Mouse (Mus musculus) hematopoietic stem cell, adult 5-6 weeks (primary cell): ENCODE data around the gene Rasgrf2. TPM values are rescaled to one million over a fixed set of nuclear protein-coding genes. Genes with fewer than 3 reads are reported as not detected.
"Not testable (repeated sequence)": the region's sequence is repeated elsewhere in the genome, so short reads cannot be mapped to it uniquely, and the experiment has no call there.

Source experiments
- ATAC-seq, 2 experiments: fragments of 125-278 bp in 1 of 2; replicated peaks in 1 of 2; 2 replicates each; pipeline ENCODE4 v1.8.0; 2016 to 2017; ENCODE audit warnings: inconsistent platforms in 2 of 2, mild to moderate bottlenecking in 2 of 2, moderate number of reproducible peaks in 2 of 2, low read depth in 1 of 2, moderate TSS enrichment in 1 of 2; ENCODE audit not compliant: low FRiP score in 2 of 2, poor library complexity in 2 of 2, severe bottlenecking in 2 of 2, insufficient read depth in 1 of 2, low TSS enrichment in 1 of 2
- total RNA-seq: library from RNA; stranded (forward); fragments of 172-1452, 232-1000 nt; gene quantifications from 2 replicates; pipeline ENCODE4 v1.2.3, GENCODE M21; 2017

Gene Rasgrf2
- total RNA-seq = not detected in 2 replicates

GRCm38 (mm10) chr13:92131384-92132150, at the start of gene Rasgrf2:
Gene Rasgrf2, minus strand, starts transcription at chr13:92131656.
- peak; percentile 29 to 52; a peak in 3 of 4 replicates for ATAC-seq

- not testable (repeated sequence) for ATAC-seq
These were observed 41.2 kb upstream of the Rasgrf2 start for GRCm38 (mm10) chr13:92172686-92173085.

- ATAC-seq = no peak
These were observed 19.1 kb upstream of the Rasgrf2 start for GRCm38 (mm10) chr13:92150551-92150950.

DNA sequence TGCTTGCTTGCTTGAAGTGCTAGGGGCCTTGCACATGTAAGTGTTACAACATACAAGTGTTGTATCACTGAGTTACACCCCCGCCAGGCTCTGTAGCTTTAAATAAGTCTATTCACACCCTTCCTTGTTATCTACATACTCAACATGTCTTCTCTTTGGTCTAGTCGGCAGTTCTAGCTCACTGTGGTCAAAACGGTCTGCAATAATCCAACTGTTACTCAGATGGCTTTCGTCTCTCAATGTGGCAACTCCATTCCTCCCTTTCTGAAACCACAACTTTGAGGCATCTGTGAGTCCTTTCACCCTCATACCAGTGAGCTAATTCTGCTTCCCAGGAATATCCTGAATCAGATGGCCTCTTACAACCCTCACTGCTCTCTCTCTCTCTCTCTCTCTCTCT, 17.4 kb upstream of the Rasgrf2 start:
- no peak for ATAC-seq

DNA sequence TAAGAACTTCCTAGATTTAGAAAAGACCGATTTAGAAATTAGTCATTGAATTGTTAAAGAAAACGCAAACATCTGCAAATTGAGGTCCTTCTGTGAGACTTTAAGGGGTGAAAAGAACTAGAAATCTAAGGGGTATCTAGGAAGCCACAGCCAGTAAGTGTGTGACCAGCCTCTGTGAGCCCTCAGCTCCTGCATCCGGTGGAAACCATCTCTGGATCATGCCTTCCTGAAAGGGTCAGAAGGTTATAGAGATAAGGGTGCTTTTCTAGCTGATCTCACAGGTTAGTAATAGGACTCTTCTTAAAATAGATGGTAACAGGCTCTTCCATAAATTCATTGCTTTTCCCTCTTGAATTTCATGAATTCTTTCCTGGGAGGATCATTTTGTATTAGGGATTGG, 3.3 kb upstream of the Rasgrf2 start:
- ATAC-seq = no peak

DNA sequence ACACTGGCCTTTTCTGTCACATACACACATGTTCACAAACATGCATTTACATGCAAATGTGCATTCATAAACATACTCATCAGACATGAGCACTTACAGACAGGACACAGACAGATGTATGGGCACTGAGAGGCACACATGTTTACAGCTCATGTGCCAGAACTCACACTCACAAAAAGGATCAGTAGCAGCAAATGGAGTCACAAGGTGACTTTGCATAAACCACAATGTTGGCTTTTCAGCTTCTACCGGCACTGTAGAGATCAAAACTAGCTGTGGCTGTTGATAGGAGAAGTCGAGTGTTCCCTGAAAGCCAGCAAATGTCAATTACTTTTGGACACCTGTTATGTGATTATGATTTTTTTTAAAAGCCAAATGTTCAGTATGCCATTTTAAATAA, 1.1 kb upstream of the Rasgrf2 start:
- no peak for ATAC-seq

- ATAC-seq = no peak
These were observed 467 bp downstream of the Rasgrf2 start for GRCm38 (mm10) chr13:92130994-92131383.

DNA sequence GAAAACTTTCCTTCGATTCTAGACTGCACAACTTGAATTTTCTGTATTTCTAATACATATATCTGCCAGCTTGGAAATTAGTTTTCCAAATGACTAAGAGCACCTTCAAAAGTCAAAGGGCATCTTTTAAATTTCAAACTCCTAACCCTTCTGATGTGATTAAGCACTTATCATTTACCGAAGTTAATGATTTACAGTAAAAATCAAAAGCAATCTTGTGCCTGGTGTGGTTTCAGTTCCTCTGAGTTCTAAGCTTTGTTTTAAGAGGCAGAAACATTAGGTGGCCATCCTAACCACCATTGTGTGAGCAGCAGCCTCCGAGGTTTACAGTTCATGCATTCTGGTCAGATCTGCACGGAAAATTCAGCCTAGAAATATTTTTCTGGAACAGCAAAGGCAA, 1.6 kb downstream of the Rasgrf2 start:
- no peak for ATAC-seq

DNA sequence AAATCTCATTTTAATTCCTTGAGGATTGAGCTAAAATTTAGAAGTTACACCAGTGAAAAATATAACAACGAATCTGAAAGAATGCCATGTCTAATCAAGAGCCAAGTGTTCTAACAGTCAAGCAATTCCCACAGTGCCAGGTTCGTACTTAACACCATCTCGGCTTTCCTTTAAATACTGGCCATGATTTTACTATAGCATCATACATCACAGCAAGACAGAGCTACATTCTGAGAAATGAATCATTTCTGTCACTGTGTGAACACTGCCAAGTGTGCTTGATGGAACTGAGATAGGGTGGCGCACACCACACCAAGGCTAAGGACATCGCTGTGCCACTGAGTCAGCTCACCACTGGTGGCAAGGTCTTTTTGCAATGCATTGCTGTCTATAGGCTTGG, 5.6 kb downstream of the Rasgrf2 start:
- ATAC-seq = no peak

GRCm38 (mm10) chr13:92119623-92120022, 11.8 kb downstream of the Rasgrf2 start:
- ATAC-seq = no peak

DNA sequence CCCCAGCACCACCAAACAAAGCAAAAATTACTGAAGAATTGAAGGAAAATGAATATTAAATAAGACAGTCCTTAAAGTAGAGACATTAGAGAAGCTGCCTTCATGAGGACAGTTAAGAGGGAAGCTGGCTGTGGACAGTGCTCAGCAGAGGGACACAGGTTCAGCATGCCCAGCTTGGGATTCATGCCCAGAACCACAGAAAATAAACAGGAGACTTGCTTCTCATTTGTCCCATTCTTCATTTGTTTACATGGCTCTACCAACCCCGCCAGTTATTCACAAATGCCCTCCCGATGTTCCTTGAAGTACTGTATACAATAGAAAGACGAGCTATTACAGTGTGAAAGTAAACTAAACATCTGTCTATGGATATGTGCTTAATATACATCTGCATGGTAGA, 17.4 kb downstream of the Rasgrf2 start:
- ATAC-seq = no peak

DNA sequence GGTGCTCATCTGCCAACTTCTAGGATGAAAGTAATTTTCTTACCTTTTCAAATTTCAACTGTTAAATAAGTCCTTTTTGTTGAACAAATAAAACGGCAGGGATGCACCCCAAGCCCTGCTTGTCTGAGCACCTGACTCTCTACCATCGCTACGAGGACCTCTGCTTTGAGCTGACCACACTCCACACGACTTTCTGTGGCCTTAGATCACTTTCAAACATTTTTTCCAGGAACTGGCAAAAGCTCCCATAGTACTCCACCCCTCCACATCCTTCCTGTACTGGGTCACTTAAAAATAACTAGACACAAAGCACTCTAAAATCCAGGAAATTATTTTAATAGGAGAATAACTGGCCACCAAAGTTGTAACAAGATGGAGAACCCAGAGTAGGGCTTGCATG, 23.2 kb downstream of the Rasgrf2 start:
- no peak for ATAC-seq

GRCm38 (mm10) chr13:92104259-92104658, 27.2 kb downstream of the Rasgrf2 start:
- no peak for ATAC-seq

DNA sequence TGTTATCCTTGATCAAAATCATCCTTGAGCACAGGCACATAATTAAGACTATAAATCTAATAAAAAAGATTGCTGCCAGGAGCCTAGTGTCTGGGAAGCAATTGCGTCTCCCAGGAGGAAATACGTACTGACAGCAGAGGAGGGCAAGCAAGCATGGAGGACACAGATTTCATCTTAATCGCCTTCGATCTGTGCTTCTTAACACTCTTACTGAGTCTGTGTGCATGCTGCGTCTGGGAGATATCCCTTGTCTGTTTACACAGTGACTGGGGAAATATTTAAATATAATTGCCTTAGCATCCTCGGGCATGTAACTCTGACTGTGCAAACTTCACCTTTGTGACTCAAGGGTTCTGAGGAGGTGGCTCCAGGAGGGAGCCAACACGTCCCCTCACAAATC, 33.0 kb downstream of the Rasgrf2 start:
- no peak for ATAC-seq

DNA sequence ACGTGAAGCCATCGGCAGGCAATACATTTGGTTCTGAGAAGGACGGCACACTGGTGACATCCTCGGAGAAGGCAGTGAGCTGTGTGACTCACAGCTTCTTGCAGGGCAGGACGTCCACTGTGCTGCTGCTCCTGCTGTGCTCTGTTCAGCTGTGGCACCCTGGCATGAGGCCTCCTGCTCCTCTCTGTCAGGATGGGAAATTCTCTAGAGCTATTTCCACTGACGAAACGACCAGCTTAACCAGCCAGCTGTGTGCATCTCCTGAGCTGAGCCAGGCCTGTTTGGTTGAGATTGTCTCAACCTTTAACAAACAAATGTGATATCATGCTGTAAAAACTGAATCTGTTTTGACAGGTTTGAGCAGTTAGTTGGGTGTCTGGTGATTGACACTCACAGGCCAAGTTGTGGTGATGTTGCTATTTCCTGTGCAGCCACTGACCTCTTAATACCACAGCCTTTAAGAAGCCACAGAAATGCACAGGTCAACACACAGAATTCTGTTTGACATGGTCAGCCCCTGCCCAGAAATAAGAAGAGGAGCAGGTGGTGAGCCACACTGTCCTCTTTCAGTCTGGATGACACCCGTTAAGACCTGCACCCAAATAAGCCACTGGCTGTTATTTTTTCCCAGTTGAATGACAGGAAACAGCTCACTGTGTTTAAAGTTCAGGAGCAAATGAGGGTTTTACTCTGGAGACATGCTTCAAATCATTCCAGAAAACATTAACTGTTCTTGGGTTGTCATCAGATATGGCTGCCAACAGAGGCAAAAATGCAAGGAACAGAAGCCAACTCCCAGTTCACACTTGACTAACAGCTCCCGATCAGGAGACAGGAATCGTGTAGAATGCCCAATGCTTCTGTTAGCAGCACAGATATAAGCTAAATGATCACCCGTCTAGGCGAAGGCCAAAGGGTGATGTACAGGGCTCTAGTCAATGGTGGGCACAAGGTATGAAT, 36.0 kb downstream of the Rasgrf2 start:
- ATAC-seq = no peak

GRCm38 (mm10) chr13:92093712-92094290, 37.7 kb downstream of the Rasgrf2 start:
- no peak for ATAC-seq

DNA sequence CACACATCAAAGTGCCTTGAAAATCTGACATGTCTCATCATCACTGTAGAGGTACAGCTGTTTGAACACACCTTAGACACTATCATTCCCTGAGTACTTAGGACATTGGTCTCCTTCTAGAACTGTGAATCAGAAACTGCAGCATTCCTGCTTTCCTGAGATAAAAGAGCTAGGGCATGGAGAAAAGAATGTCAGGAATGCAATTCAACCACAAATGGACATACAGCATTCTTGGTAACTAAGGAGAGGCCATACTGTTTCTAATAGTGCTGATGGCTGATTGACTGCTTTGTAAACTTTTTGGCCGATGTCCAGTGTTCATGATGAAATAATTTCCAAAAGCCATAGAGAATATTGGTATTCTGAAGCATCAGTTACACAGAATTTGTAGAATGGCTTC, 58.3 kb downstream of the Rasgrf2 start:
- no peak for ATAC-seq

GRCm38 (mm10) chr13:92068651-92069050, 62.8 kb downstream of the Rasgrf2 start:
- ATAC-seq = no peak
